Mouse (Mus musculus): ENCODE measurements around the gene Mepce. TPM values are rescaled to one million over a fixed set of nuclear protein-coding genes. Genes with fewer than 3 reads are reported as not detected.

The Mepce gene
- polyA plus RNA-seq, 1 experiment from 2014 or later = 14.4 TPM

DNA sequence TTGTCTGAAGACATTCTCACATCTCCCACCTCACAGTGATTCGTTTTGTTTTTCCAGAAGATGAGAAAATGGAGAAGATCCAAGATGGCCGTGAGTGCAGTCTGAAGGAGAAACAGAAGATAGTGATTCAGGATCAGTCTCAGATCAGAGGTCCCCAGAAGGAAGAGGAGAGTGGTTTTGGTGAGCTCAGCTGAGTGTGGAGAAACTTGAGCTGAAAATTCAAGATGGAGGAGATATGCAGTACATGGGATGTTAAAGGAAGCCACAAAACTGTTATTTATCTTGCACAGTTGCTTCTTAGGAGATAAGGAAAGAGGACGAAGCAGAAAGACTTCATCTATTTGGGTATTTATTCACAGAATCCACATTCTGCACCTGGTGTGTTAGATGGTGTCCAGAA, 13.5 kb upstream of the Mepce start:
- Histone ChIP-seq H3K4me3 (replicated peaks; ENCODE audit: low read depth, low read length) (no peak overlapping the region), H3K4me1 (ENCODE audit: control insufficient read depth, insufficient read depth, low read length) (no peaks in the 10 kb centered on the region), H3K4me2 (ENCODE audit: low read length) (no peak overlapping the region), H3K36me3 (ENCODE audit: control insufficient read depth, insufficient read depth, low read length) (no peaks in the 10 kb centered on the region), H3K27ac (replicated peaks; ENCODE audit: low read depth, low read length) (no peak overlapping the region), H3K27me3 (ENCODE audit: control insufficient read depth, insufficient read depth, low read length) (no peaks in the 10 kb centered on the region), H3K9me3 (ENCODE audit: control insufficient read depth, low read length) (no peaks in the 10 kb centered on the region), H3K9ac (replicated peaks; ENCODE audit: low read length) (no peak overlapping the region)
- 84% methylated on average over 3 of the region's 3 CpGs for WGBS
- ATAC-seq (ENCODE audit: low FRiP score, low TSS enrichment) (no peak), DNase-seq (no peak)

DNA sequence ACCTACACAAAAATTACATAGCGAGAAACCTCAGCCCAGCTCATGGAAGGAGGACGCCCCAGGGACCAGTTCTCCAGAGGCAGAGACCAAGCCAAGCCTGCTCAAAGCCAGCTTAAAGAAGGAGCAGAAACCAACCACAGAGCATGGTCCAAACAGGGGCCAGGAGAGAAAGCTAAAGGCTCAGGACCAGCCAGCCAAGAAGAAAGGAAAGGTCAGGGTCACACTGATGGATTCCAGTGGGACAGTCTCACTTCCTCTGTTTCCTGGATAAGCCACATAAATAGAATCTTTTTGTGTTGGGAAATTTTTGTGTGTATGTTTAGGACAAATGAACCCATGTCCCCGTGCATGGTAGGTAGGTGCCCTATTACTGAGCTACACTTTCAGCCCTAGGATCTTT, 9.2 kb upstream of the Mepce start:
- Histone ChIP-seq H3K4me1 (ENCODE audit: control insufficient read depth, insufficient read depth, low read length) (no peaks in the 10 kb centered on the region), H3K9me3 (ENCODE audit: control insufficient read depth, low read length) (no peaks in the 10 kb centered on the region), H3K4me2 (ENCODE audit: low read length) (no peak overlapping the region), H3K4me3 (replicated peaks; ENCODE audit: low read depth, low read length) (no peak overlapping the region), H3K27ac (replicated peaks; ENCODE audit: low read depth, low read length) (no peak overlapping the region), H3K36me3 (ENCODE audit: control insufficient read depth, insufficient read depth, low read length) (no peaks in the 10 kb centered on the region), H3K9ac (replicated peaks; ENCODE audit: low read length) (no peak overlapping the region), H3K27me3 (ENCODE audit: control insufficient read depth, insufficient read depth, low read length) (no peaks in the 10 kb centered on the region)
- DNase-seq (no peak), ATAC-seq (ENCODE audit: low FRiP score, low TSS enrichment) (no peak)
- 83% methylated on average over 3 of the region's 3 CpGs for whole genome bisulfite sequencing

DNA sequence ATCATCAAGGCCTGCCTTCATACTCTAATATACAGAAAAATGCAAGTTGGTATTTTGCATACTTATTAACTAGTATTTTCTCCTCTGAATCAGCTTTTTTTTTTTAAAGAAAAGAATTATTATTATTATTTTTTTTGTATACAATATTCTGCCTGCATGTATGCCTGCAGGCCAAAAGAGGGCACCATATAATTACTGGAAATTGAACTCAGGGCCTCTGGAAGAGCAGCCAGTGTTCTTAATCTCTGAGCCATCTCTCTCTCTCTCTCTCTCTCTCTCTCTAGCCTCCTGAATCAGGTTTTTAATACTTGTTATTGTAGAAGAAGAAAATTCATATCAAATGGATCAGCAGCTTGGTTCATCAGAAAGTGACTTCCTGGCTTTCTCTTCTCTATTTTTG, 4.1 kb upstream of the Mepce start:
- Histone ChIP-seq H3K9me3 (ENCODE audit: control insufficient read depth, low read length) (no peaks in the 10 kb centered on the region), H3K4me2 (ENCODE audit: low read length) (no peak overlapping the region), H3K9ac (replicated peaks; ENCODE audit: low read length) (no peak overlapping the region), H3K4me1 (ENCODE audit: control insufficient read depth, insufficient read depth, low read length) (peaks cover 4% of the 10 kb centered on the region), H3K36me3 (ENCODE audit: control insufficient read depth, insufficient read depth, low read length) (no peaks in the 10 kb centered on the region), H3K27me3 (ENCODE audit: control insufficient read depth, insufficient read depth, low read length) (no peaks in the 10 kb centered on the region), H3K27ac (replicated peaks; ENCODE audit: low read depth, low read length) (no peak overlapping the region), H3K4me3 (replicated peaks; ENCODE audit: low read depth, low read length) (no peak overlapping the region)
- DNase-seq (no peak), ATAC-seq (ENCODE audit: low FRiP score, low TSS enrichment) (no peak)

DNA sequence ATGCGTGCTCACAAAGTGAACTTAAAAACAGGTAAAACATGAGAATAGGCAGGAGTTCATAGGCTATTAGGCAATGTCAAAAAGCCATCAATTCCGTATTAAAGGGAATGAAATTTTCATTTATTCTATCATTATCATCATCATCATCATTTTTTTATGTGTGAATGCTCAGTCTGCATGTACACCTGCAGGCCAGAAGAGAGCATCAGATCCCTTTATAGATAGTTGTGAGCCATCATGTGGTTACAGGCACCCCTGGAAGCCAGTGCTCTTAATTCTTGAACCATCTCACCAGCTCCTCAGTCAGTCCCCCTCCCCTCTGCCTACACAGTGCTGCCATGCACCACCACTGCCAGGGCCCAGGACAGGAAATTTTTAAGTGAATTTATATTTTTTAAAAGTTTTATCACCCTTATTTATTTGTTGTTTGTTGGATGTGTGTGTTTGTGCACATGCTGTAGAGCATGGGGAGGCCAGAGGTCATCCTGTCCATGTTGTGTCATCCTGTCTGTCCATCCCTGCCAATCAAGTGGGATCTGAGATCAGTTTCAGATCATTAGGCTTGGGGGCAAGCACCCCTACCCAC, 1.6 kb upstream of the Mepce start:
- no peak for DNase-seq
- peaks cover 9% of the 10 kb centered on the region for H3K36me3 ChIP-seq (ENCODE audit: control insufficient read depth, insufficient read depth, low read length)
- no peaks in the 10 kb centered on the region for H3K9me3 ChIP-seq (ENCODE audit: control insufficient read depth, low read length)
- no peak overlapping the region for H3K4me2 ChIP-seq (ENCODE audit: low read length)
- no peak overlapping the region for H3K4me3 ChIP-seq (replicated peaks; ENCODE audit: low read depth, low read length)
- 96% methylated on average over 2 of the region's 2 CpGs for WGBS
- no peak overlapping the region for H3K9ac ChIP-seq (replicated peaks; ENCODE audit: low read length)
- H3K27me3 ChIP-seq (ENCODE audit: control insufficient read depth, insufficient read depth, low read length) = no peaks in the 10 kb centered on the region
- no peak for ATAC-seq (ENCODE audit: low FRiP score, low TSS enrichment)
- H3K27ac ChIP-seq (replicated peaks; ENCODE audit: low read depth, low read length) = no peak overlapping the region
- peaks cover 17% of the 10 kb centered on the region for H3K4me1 ChIP-seq (ENCODE audit: control insufficient read depth, insufficient read depth, low read length)

DNA sequence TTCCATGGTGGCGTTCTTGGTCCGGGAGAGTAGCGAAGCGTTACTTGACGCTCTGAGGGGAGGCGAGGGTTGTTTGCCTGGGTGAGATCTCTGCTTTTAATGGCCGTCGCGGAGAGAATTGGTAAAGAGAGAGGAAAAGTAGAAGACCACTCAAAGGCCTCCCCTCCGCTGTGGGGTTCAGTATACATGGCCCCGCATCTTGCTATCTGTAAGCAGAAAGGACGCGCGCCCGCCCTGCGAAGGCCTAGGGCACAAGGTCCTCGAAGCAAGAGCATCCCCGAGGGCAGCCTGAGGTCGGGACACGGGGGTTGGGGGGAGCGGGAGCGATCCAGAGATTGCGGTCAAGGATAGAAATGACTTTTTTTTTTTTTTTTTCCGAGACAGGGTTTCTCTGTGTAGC, 716 bp upstream of the Mepce start:
- peak overlapping the region; percentile 88 for H3K4me2 ChIP-seq (ENCODE audit: low read length)
- H3K27ac ChIP-seq (replicated peaks; ENCODE audit: low read depth, low read length) = no peak overlapping the region
- no peaks in the 10 kb centered on the region for H3K9me3 ChIP-seq (ENCODE audit: control insufficient read depth, low read length)
- H3K4me1 ChIP-seq (ENCODE audit: control insufficient read depth, insufficient read depth, low read length) = peaks cover 26% of the 10 kb centered on the region
- peaks cover 17% of the 10 kb centered on the region for H3K36me3 ChIP-seq (ENCODE audit: control insufficient read depth, insufficient read depth, low read length)
- no peaks in the 10 kb centered on the region for H3K27me3 ChIP-seq (ENCODE audit: control insufficient read depth, insufficient read depth, low read length)
- H3K4me3 ChIP-seq (replicated peaks; ENCODE audit: low read depth, low read length) = peak overlapping the region; percentile 90
- peak overlapping the region; percentile 53; the same call in 1 of the 2 replicates for H3K9ac ChIP-seq (replicated peaks; ENCODE audit: low read length)
- ATAC-seq (ENCODE audit: low FRiP score, low TSS enrichment) (no peak), DNase-seq (no peak)
- WGBS = 73% methylated on average over 24 of the region's 24 CpGs

DNA sequence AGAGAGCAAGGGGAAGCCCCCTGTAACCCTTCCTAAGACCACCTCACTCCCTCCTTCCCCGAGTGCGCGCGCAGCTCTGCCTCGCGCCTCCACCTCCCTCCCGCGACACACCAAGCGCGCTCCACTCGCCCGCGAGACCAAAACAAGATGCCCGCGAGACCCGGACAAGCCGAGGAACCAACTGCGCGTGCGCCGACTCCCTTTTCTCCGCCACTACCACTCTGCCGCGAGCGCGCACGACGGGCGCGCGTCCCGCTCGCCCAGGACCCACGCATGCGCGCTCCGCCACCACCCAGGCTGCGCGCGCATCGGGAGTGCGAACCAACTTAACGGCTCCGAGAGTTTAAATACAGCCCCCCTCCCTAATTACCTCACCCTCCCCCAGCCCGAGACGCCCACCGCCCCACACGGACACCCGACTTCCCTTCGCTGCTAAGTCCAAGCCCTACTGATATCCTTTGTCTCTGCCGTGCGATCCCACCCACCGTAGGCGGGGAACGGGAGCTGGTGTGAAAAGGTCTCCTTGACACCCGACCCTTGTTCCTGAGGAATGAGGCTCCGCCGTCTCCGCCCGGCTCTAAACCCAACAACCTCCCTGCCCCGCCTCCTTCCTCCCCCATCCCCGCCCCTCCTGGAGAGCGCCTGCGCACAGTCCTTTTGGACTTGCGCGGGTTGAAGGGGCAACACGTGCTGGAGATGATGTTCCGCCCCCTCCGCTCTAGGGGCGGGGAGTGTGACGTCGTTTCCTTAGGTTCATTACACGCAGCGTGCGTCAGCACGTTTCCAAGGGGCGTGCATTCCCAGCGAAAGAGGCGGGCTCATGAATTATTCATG, 1.1 kb downstream of the Mepce start:
- Histone ChIP-seq H3K36me3 (ENCODE audit: control insufficient read depth, insufficient read depth, low read length) (peaks cover 36% of the 10 kb centered on the region), H3K4me1 (ENCODE audit: control insufficient read depth, insufficient read depth, low read length) (peaks cover 27% of the 10 kb centered on the region), H3K27me3 (ENCODE audit: control insufficient read depth, insufficient read depth, low read length) (no peaks in the 10 kb centered on the region), H3K9me3 (ENCODE audit: control insufficient read depth, low read length) (no peaks in the 10 kb centered on the region), H3K4me2 (ENCODE audit: low read length) (peak overlapping the region; percentile 88), H3K4me3 (replicated peaks; ENCODE audit: low read depth, low read length) (peak overlapping the region; percentile 90), H3K27ac (replicated peaks; ENCODE audit: low read depth, low read length) (peak overlapping the region; percentile 98), H3K9ac (replicated peaks; ENCODE audit: low read length) (peak overlapping the region; percentile 91)
- DNase-seq = peak; percentile 100
- peak; percentile 91 for ATAC-seq (ENCODE audit: low FRiP score, low TSS enrichment)
- under 1% methylated on average over 79 of the region's 79 CpGs for WGBS

DNA sequence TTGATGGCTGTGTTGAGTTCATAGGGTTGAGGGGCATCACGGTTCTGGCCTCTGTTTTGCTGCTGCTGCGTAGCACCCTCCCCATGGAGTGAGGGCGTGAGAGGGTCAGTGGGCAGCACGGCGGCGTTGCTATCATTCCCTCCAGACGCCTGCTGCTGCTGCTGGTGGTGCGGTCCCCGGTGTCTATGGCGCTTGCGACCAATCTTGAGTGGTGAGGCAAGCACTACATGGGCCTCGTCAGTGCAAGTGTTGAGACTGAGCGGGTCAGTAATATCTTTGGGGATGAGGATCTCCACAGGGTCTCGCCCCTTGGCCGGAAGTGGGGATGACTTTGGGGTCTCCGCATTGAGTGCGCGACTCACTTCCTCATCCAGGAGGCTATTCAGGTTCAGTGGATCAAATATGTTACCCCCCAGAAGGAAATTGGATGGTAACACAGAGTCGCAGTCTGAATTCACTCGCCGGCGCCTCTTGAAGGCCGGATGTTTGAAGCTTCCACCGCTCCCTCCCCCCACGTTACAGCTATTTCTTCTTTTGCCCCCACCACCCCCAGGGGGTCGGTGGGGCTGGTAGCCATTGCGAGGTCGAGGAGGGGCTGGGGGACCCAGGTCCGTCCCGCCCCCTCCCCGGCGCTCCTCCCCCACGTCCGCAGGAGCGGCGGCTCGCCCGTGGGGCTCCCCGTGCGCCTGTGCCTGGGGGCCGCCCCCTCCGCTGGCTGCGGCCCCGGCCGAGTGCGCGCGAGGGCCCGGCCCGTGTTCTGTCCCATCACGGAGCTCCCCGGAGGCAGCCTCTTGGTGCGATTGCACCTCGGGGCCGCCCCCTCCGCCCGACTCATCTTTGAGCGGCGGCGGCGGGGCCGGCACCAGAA, 2.1 kb downstream of the Mepce start:
- DNase-seq (no peak), ATAC-seq (ENCODE audit: low FRiP score, low TSS enrichment) (no peak)
- WGBS = 3% methylated on average over 61 of the region's 62 CpGs
- Histone ChIP-seq H3K27me3 (ENCODE audit: control insufficient read depth, insufficient read depth, low read length) (no peaks in the 10 kb centered on the region), H3K4me1 (ENCODE audit: control insufficient read depth, insufficient read depth, low read length) (peaks cover 27% of the 10 kb centered on the region), H3K4me3 (replicated peaks; ENCODE audit: low read depth, low read length) (peak overlapping the region; percentile 90), H3K27ac (replicated peaks; ENCODE audit: low read depth, low read length) (peak overlapping the region; percentile 98), H3K4me2 (ENCODE audit: low read length) (peak overlapping the region; percentile 88), H3K9me3 (ENCODE audit: control insufficient read depth, low read length) (no peaks in the 10 kb centered on the region), H3K9ac (replicated peaks; ENCODE audit: low read length) (peak overlapping the region; percentile 91), H3K36me3 (ENCODE audit: control insufficient read depth, insufficient read depth, low read length) (peaks cover 44% of the 10 kb centered on the region)

DNA sequence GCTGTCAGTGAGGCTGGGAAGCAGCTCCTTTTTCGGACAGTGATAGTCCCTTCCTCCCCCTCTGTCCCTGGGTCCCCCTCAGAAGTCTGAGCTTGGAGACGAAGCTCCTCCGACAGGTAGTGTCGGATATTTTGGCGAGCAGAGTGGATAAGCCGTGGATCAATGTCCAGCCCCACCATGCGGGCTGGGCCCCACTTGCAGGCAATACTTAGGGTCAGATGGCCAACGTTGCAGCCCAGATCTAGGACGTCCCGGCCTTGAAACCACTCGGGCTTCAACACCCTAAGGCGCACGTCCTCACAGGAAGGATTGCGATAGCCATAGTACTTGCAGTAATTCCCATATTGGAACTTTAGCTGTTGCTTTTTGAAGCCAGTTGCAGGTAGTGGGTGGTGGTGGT, 2.9 kb downstream of the Mepce start:
- Histone ChIP-seq H3K4me2 (ENCODE audit: low read length) (peak overlapping the region; percentile 88), H3K27me3 (ENCODE audit: control insufficient read depth, insufficient read depth, low read length) (no peaks in the 10 kb centered on the region), H3K9ac (replicated peaks; ENCODE audit: low read length) (peak overlapping the region; percentile 91), H3K4me1 (ENCODE audit: control insufficient read depth, insufficient read depth, low read length) (peaks cover 36% of the 10 kb centered on the region), H3K9me3 (ENCODE audit: control insufficient read depth, low read length) (no peaks in the 10 kb centered on the region), H3K4me3 (replicated peaks; ENCODE audit: low read depth, low read length) (peak overlapping the region; percentile 90), H3K36me3 (ENCODE audit: control insufficient read depth, insufficient read depth, low read length) (peaks cover 50% of the 10 kb centered on the region), H3K27ac (replicated peaks; ENCODE audit: low read depth, low read length) (no peak overlapping the region; the same call in 1 of the 2 replicates)
- DNase-seq (no peak), ATAC-seq (ENCODE audit: low FRiP score, low TSS enrichment) (no peak)
- 79% methylated on average over 14 of the region's 14 CpGs for WGBS
